9 mouse cellular contexts compared by ENCODE assay signal in the genomic region with DNA sequence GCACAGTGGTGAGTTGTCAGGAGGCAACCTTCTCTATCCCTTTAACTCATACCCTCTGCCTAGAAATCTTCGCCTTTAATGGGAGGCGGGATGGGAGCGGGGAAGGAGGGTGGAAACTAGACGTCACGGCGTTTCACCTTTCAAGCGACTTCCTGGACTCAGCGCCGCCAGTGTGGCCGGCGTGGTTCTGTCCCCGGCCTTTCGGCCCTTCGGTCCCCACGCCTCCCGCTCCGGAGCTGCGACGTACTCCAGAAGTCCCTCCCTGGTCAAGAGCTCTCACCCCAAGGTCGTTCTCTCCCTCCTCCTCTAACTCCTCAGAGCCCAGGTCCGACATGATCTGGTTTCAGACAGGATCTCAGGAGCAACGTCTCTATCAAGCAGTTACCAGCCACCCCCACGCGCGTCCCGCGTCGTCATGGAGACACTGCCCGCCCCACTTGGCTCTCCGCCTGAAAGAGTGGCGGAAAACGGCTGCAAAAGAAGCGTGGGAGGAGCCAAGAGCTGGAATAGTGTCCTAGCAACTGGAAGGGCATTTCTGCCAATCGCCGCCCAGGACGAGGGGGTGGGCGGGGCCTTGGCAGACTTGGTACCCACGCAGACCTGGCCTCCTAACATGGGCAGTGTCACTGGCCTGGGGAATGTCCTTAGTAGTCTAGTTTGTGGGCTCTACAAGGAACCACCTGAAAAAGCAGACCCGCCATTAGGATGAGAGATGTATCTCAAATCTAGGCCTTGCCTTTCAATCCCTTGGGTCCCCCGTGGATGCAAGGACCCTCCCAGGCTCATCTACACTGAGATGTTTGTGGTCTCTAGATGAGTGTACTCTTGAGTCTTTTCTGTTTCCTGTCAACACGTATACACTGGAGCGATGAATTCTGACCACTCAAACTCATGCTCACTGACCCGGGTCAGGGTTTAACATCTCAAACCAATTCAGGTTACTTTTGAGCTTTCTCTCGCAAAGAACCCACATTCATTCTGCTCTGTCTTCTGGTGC. TPM values are rescaled to one million over a fixed set of nuclear protein-coding genes. Genes with fewer than 3 reads are reported as not detected.
DNase-seq lines count a peak whose midpoint lies in the region; ATAC-seq lines count a peak whose summit lies in the region.
"Had no signal": no experiment of that assay in that cellular context is flagged by ENCODE, and none has a peak within 500 bp of the region (broad histone marks: within the 10 kb centered on the region; RNA-seq: fewer than 3 reads in every experiment).

Gene Rsph1, minus strand, starts transcription at position 462 of the 997 bp plus-strand sequence.

- H3K9ac ChIP-seq in forebrain, embryonic 12.5 days: peak within 1 kb of the TSS; percentile 53
- peak within 1 kb of the TSS; percentile 36; the same call in 1 of the 2 replicates for H3K9ac ChIP-seq in heart, embryonic 15.5 days
- H3K9ac ChIP-seq in liver, embryonic 11.5 days (ENCODE audit: low read depth, low read length): peak within 1 kb of the TSS; percentile 21; the same call in 1 of the 2 replicates

- DNase-seq in CD4-positive helper T cell, adult 2 months (ENCODE audit: low read depth, low spot score): peak; percentile 90
- DNase-seq in kidney, postnatal 14 days: peak; percentile 99
- DNase-seq in liver, embryonic 11.5 days (ENCODE audit: low spot score): peak; percentile 76
- peak; percentile 83 to 90 for DNase-seq in spleen, postnatal 14 days (ENCODE audit: low spot score in 2 of 2)

- peaks cover 8% of the 10 kb centered on the region; the same call in 1 of the 2 replicates for H3K27me3 ChIP-seq in forebrain, embryonic 12.5 days
- H3K27me3 ChIP-seq in heart, embryonic 15.5 days: no peaks in the 10 kb centered on the region
- no peaks in the 10 kb centered on the region for H3K27me3 ChIP-seq in liver, embryonic 11.5 days (replicated peaks; ENCODE audit: control insufficient read depth, insufficient read depth, low read length)

- peak within 1 kb of the TSS; percentile 84 for H3K4me2 ChIP-seq in forebrain, embryonic 12.5 days
- peak within 1 kb of the TSS; percentile 85 for H3K4me2 ChIP-seq in heart, embryonic 15.5 days
- peak within 1 kb of the TSS; percentile 80 for H3K4me2 ChIP-seq in liver, embryonic 11.5 days

- H3K27ac ChIP-seq in forebrain, embryonic 12.5 days: no peak within 1 kb of the TSS
- peak within 1 kb of the TSS; percentile 12; the same call in 1 of the 2 replicates for H3K27ac ChIP-seq in heart, embryonic 15.5 days
- H3K27ac ChIP-seq in liver, embryonic 11.5 days (ENCODE audit: low read depth, low read length): no peak within 1 kb of the TSS

- peak within 1 kb of the TSS; percentile 50 for H3K4me3 ChIP-seq in forebrain, embryonic 12.5 days (replicated peaks)
- peak within 1 kb of the TSS; percentile 56 for H3K4me3 ChIP-seq in heart, embryonic 15.5 days
- H3K4me3 ChIP-seq in liver, embryonic 11.5 days (ENCODE audit: low read depth, low read length): peak within 1 kb of the TSS; percentile 44

- H3K4me1 ChIP-seq in forebrain, embryonic 12.5 days: peaks cover 21% of the 10 kb centered on the region
- H3K4me1 ChIP-seq in heart, embryonic 15.5 days (replicated peaks): peaks cover 10% of the 10 kb centered on the region
- peaks cover 2% of the 10 kb centered on the region; the same call in 1 of the 2 replicates for H3K4me1 ChIP-seq in liver, embryonic 11.5 days (replicated peaks; ENCODE audit: control insufficient read depth, insufficient read depth, low read length)

- H3K36me3 ChIP-seq in forebrain, embryonic 12.5 days (replicated peaks): no peaks in the 10 kb centered on the region
- H3K36me3 ChIP-seq in heart, embryonic 15.5 days: no peaks in the 10 kb centered on the region
- no peaks in the 10 kb centered on the region for H3K36me3 ChIP-seq in liver, embryonic 11.5 days (ENCODE audit: control insufficient read depth, insufficient read depth, low read length)

- no peaks in the 10 kb centered on the region for H3K9me3 ChIP-seq in forebrain, embryonic 12.5 days
- no peaks in the 10 kb centered on the region for H3K9me3 ChIP-seq in heart, embryonic 15.5 days (replicated peaks)
- no peaks in the 10 kb centered on the region for H3K9me3 ChIP-seq in liver, embryonic 11.5 days (ENCODE audit: control insufficient read depth, low read length)

- peak; percentile 70 for ATAC-seq in cerebellum, adult (ENCODE audit: insufficient number of reproducible peaks, low FRiP score, low TSS enrichment)
- peak; percentile 95 for ATAC-seq in forebrain, embryonic 12.5 days (ENCODE audit: low FRiP score)
- ATAC-seq in heart, embryonic 15.5 days (replicated peaks; ENCODE audit: insufficient number of reproducible peaks, insufficient read depth, low FRiP score, low read depth): peak; percentile 89
- ATAC-seq in liver, embryonic 11.5 days (replicated peaks; ENCODE audit: low FRiP score): peak; percentile 43; the same call in 1 of the 2 replicates
- ATAC-seq in monocyte, adult 5-6 weeks (replicated peaks; ENCODE audit: insufficient number of reproducible peaks, low FRiP score, low TSS enrichment, poor library complexity, severe bottlenecking): peak; percentile 91

- WGBS in forebrain, embryonic 12.5 days: 10% methylated on average over 44 of the region's 44 CpGs
- WGBS in heart, embryonic 15.5 days: 10% methylated on average over 44 of the region's 44 CpGs
- 11% methylated on average over 44 of the region's 44 CpGs for WGBS in liver, embryonic 11.5 days

RNA-seq across cellular contexts. Expression of gene Rsph1, which starts in this region (rescaled TPM):
- 2.6 and 3.8 TPM in 2 replicates for polyA plus RNA-seq in forebrain, embryonic 12.5 days (2016; fragmentation: Nextera tagmentation; extraction: Ambion mirVana)
- polyA plus RNA-seq in heart, embryonic 15.5 days (2015; fragmentation: Nextera tagmentation; extraction: Ambion mirVana): 2.2 and 2.3 TPM in 2 replicates
- polyA plus RNA-seq in liver, embryonic 11.5 days (2014; fragmentation: Nextera tagmentation; extraction: Ambion mirVana): 0.40 and 0.88 TPM in 2 replicates
- 1.2 TPM in 1 of 3 replicates, not detected in the others for total RNA-seq in monocyte, adult 5-6 weeks (2017)
- total RNA-seq: CH12.LX had no signal

Comparison
In these comparisons a context has a peak if more than half of its experiments do, and no peak if none do; other contexts are left out.
1. Peak in DNase-seq, ATAC-seq, H3K4me3 ChIP-seq, H3K9ac ChIP-seq and H3K4me2 ChIP-seq in liver, embryonic 11.5 days; RNA of the gene not detected or under 1 TPM.
2. ATAC-seq: peak in every context shown above with its lines; median percentile 95 in forebrain, embryonic 12.5 days; 91 in monocyte, adult 5-6 weeks; 89 in heart, embryonic 15.5 days; 70 in cerebellum, adult; 43 in liver, embryonic 11.5 days.